Mouse (Mus musculus): Measurements from ENCODE around the gene Lhcgr.

Gene Lhcgr

GRCm38 (mm10) chr17:88703112-88703511 is 88.7 kb downstream of the Lhcgr start:
- DNase-seq = no peak

- no peak for DNase-seq
Observed at GRCm38 (mm10) chr17:88702345-88702744, 89.4 kb downstream of the Lhcgr start.

- no peak for DNase-seq
Observed at GRCm38 (mm10) chr17:88700901-88701300, 90.9 kb downstream of the Lhcgr start.

DNA sequence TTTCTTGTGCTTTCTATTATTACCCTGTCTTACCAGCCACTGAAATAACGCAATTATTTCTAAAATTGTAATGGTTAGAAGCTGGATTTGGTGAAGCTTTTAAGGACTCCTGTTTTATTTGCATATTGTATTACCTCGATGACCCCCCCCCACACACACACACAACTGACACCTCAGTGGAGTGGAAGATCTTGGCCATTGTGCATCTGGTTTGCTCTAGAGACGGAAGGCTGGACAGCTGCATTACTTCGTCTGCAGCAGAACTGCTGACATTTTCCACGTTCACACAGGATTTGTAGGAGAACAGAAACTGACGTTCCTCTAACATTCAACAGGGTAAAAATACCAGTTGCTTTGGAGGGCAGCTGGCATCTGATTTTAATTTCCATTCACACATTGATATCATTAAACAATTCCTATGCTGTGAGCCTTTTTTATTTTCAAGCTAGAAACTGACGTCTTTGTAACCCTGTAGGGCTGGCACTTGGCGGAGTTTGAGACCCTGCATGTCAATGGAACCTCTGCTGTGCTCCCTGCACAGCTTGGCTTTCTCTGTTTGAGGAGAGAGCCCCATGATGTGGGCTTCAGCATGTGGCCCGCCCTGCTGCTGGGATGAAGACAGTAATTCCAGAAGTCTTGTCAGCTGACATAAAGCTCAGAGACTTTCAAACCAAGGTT is 95.0 kb downstream of the Lhcgr start:
- no peak for DNase-seq

DNA sequence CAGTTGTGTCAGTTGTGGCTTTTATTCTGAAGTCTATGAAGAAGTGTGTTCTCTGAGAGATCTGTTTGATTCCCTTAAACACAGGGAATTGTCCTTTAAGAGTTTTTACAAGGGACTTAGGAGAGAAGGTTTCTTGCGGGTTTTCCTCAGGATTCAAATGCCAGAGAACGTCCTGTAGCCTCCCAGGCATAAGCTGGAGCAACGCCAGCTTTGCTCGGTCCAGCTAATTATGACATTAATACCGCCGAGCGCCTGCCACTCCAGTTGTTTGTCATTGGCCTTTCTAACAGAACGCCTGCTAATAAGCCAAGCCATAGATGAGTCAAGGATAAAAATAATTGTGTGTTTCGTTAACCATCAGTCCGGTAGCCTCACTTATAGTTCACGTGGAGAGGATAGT is 103.6 kb downstream of the Lhcgr start:
- no peak for DNase-seq

GRCm38 (mm10) chr17:88675310-88676309 is 116.2 kb downstream of the Lhcgr start:
- no peak for DNase-seq

DNA sequence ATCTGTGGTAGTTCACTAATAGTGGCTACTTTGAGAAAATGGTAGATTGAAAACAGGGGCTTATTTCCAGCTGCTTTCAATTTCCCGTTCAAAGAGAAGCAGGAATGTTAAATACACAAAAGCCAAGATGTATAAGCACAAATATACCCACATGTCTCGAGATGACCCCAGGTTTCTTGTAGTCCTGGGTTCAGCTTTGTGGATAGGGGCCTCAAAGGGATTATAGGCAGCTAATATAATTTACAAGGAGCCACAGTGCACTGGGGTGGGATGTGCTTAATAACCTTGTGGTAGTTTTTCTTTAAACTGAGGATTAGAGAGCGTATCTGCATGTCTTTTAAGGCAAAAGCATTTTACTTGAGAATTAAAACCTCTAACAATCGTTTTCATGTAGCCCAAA is 121.0 kb downstream of the Lhcgr start:
- no peak for DNase-seq

DNA sequence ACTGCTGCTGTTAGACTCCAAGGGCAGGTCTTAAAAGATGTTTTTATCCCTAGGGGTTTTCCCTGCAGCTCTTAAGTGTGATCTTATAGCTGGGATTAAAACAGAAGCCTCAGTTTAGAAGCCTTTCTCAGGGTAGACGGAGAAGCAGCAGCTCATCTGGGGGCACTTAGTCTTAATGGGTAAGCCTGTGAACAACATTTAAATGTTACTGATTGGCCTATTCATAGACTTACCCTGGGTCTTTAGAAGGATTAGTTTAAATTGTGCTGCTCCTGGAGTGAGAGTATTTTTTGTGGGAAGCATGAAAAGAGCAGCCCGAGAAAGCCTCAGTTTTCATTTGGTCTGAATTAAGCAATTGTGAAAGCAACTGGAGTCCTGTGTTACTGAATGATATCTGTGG is 121.9 kb downstream of the Lhcgr start:
- DNase-seq = no peak

GRCm38 (mm10) chr17:88668452-88668851 is 123.3 kb downstream of the Lhcgr start, which contains the start of gene Gtf2a1l:
Gtf2a1l (plus strand) TSS chr17:88668660.
- no peak for DNase-seq
